Mouse (Mus musculus): ENCODE results near the gene Igfbp2. TPM values are rescaled to one million over a fixed set of nuclear protein-coding genes. Genes with fewer than 3 reads are reported as not detected.

Gene Igfbp2
- polyA plus RNA-seq, 1 experiment from 2014 or later = 708 TPM

- no peaks in the 10 kb centered on the region for H3K9me3 ChIP-seq (ENCODE audit: control insufficient read depth, low read length)
- no peak overlapping the region for H3K4me2 ChIP-seq (ENCODE audit: low read depth, low read length, severe bottlenecking)
- ATAC-seq (replicated peaks; ENCODE audit: low FRiP score) (no peak), DNase-seq (ENCODE audit: low spot score) (peak; percentile 49)
- H3K36me3 ChIP-seq (ENCODE audit: control insufficient read depth, insufficient read depth, low read length) = no peaks in the 10 kb centered on the region
- H3K4me1 ChIP-seq (replicated peaks; ENCODE audit: control insufficient read depth, insufficient read depth, low read length) = no peaks in the 10 kb centered on the region; the same call in 1 of the 2 replicates
- WGBS = 78% methylated on average over 10 of the region's 10 CpGs
- no peak overlapping the region for H3K27ac ChIP-seq (ENCODE audit: low read depth, low read length)
- H3K4me3 ChIP-seq (ENCODE audit: low read depth, low read length) = no peak overlapping the region
- no peaks in the 10 kb centered on the region for H3K27me3 ChIP-seq (ENCODE audit: control insufficient read depth, insufficient read depth, low read length)
- no peak overlapping the region for H3K9ac ChIP-seq (ENCODE audit: low read length)
Observed at GRCm38 (mm10) chr1:72868429-72869215, 44.3 kb downstream of the Igfbp2 start.

GRCm38 (mm10) chr1:72869275-72869674 is 45.0 kb downstream of the Igfbp2 start:
- H3K27ac ChIP-seq (ENCODE audit: low read depth, low read length) = no peak overlapping the region
- no peaks in the 10 kb centered on the region for H3K27me3 ChIP-seq (ENCODE audit: control insufficient read depth, insufficient read depth, low read length)
- ATAC-seq (replicated peaks; ENCODE audit: low FRiP score) = no peak
- no peaks in the 10 kb centered on the region for H3K9me3 ChIP-seq (ENCODE audit: control insufficient read depth, low read length)
- peak; percentile 37 for DNase-seq (ENCODE audit: low spot score)
- no peak overlapping the region for H3K4me2 ChIP-seq (ENCODE audit: low read depth, low read length, severe bottlenecking)
- H3K9ac ChIP-seq (ENCODE audit: low read length) = no peak overlapping the region
- no peaks in the 10 kb centered on the region for H3K36me3 ChIP-seq (ENCODE audit: control insufficient read depth, insufficient read depth, low read length)
- H3K4me3 ChIP-seq (ENCODE audit: low read depth, low read length) = no peak overlapping the region
- no peaks in the 10 kb centered on the region; the same call in 1 of the 2 replicates for H3K4me1 ChIP-seq (replicated peaks; ENCODE audit: control insufficient read depth, insufficient read depth, low read length)

GRCm38 (mm10) chr1:72869681-72870614 is 45.6 kb downstream of the Igfbp2 start:
- WGBS = 4% methylated on average over 22 of the region's 22 CpGs
- no peaks in the 10 kb centered on the region for H3K9me3 ChIP-seq (ENCODE audit: control insufficient read depth, low read length)
- peak overlapping the region; percentile 75 for H3K4me2 ChIP-seq (ENCODE audit: low read depth, low read length, severe bottlenecking)
- H3K36me3 ChIP-seq (ENCODE audit: control insufficient read depth, insufficient read depth, low read length) = no peaks in the 10 kb centered on the region
- peak overlapping the region; percentile 64 for H3K4me3 ChIP-seq (ENCODE audit: low read depth, low read length)
- DNase-seq (ENCODE audit: low spot score) = peak; percentile 85
- H3K27ac ChIP-seq (ENCODE audit: low read depth, low read length) = peak overlapping the region; percentile 50
- H3K9ac ChIP-seq (ENCODE audit: low read length) = peak overlapping the region; percentile 33
- peak; percentile 14; the same call in 1 of the 2 replicates for ATAC-seq (replicated peaks; ENCODE audit: low FRiP score)
- H3K27me3 ChIP-seq (ENCODE audit: control insufficient read depth, insufficient read depth, low read length) = no peaks in the 10 kb centered on the region
- peaks cover 6% of the 10 kb centered on the region; the same call in 1 of the 2 replicates for H3K4me1 ChIP-seq (replicated peaks; ENCODE audit: control insufficient read depth, insufficient read depth, low read length)

GRCm38 (mm10) chr1:72870615-72871336 is 46.5 kb downstream of the Igfbp2 start:
- DNase-seq (ENCODE audit: low spot score) = peak; percentile 84
- H3K4me2 ChIP-seq (ENCODE audit: low read depth, low read length, severe bottlenecking) = peak overlapping the region; percentile 75
- H3K9ac ChIP-seq (ENCODE audit: low read length) = peak overlapping the region; percentile 33
- WGBS = under 1% methylated on average over 20 of the region's 20 CpGs
- H3K4me3 ChIP-seq (ENCODE audit: low read depth, low read length) = peak overlapping the region; percentile 64
- peaks cover 6% of the 10 kb centered on the region; the same call in 1 of the 2 replicates for H3K4me1 ChIP-seq (replicated peaks; ENCODE audit: control insufficient read depth, insufficient read depth, low read length)
- ATAC-seq (replicated peaks; ENCODE audit: low FRiP score) = peak; percentile 45
- H3K36me3 ChIP-seq (ENCODE audit: control insufficient read depth, insufficient read depth, low read length) = no peaks in the 10 kb centered on the region
- H3K27me3 ChIP-seq (ENCODE audit: control insufficient read depth, insufficient read depth, low read length) = peaks cover 3% of the 10 kb centered on the region; the same call in 1 of the 2 replicates
- H3K27ac ChIP-seq (ENCODE audit: low read depth, low read length) = peak overlapping the region; percentile 50
- no peaks in the 10 kb centered on the region for H3K9me3 ChIP-seq (ENCODE audit: control insufficient read depth, low read length)

- H3K27me3 ChIP-seq (ENCODE audit: control insufficient read depth, insufficient read depth, low read length) = peaks cover 3% of the 10 kb centered on the region; the same call in 1 of the 2 replicates
- DNase-seq (ENCODE audit: low spot score) (no peak), ATAC-seq (replicated peaks; ENCODE audit: low FRiP score) (no peak)
- WGBS = 0% methylated on average over 6 of the region's 6 CpGs
- H3K4me3 ChIP-seq (ENCODE audit: low read depth, low read length) = peak overlapping the region; percentile 64
- peaks cover 6% of the 10 kb centered on the region; the same call in 1 of the 2 replicates for H3K4me1 ChIP-seq (replicated peaks; ENCODE audit: control insufficient read depth, insufficient read depth, low read length)
- peak overlapping the region; percentile 75 for H3K4me2 ChIP-seq (ENCODE audit: low read depth, low read length, severe bottlenecking)
- H3K9me3 ChIP-seq (ENCODE audit: control insufficient read depth, low read length) = no peaks in the 10 kb centered on the region
- peak overlapping the region; percentile 67 for H3K27ac ChIP-seq (ENCODE audit: low read depth, low read length)
- H3K36me3 ChIP-seq (ENCODE audit: control insufficient read depth, insufficient read depth, low read length) = no peaks in the 10 kb centered on the region
- H3K9ac ChIP-seq (ENCODE audit: low read length) = peak overlapping the region; percentile 63
Observed at GRCm38 (mm10) chr1:72871337-72871696, 47.0 kb downstream of the Igfbp2 start.

GRCm38 (mm10) chr1:72871697-72872411 is 47.6 kb downstream of the Igfbp2 start:
- peaks cover 6% of the 10 kb centered on the region; the same call in 1 of the 2 replicates for H3K4me1 ChIP-seq (replicated peaks; ENCODE audit: control insufficient read depth, insufficient read depth, low read length)
- H3K4me3 ChIP-seq (ENCODE audit: low read depth, low read length) = peak overlapping the region; percentile 64
- H3K36me3 ChIP-seq (ENCODE audit: control insufficient read depth, insufficient read depth, low read length) = no peaks in the 10 kb centered on the region
- H3K27ac ChIP-seq (ENCODE audit: low read depth, low read length) = peak overlapping the region; percentile 67
- peak overlapping the region; percentile 63 for H3K9ac ChIP-seq (ENCODE audit: low read length)
- peaks cover 3% of the 10 kb centered on the region; the same call in 1 of the 2 replicates for H3K27me3 ChIP-seq (ENCODE audit: control insufficient read depth, insufficient read depth, low read length)
- under 1% methylated on average over 34 of the region's 34 CpGs for WGBS
- peak overlapping the region; percentile 75 for H3K4me2 ChIP-seq (ENCODE audit: low read depth, low read length, severe bottlenecking)
- no peaks in the 10 kb centered on the region for H3K9me3 ChIP-seq (ENCODE audit: control insufficient read depth, low read length)
- peak; percentile 8; the same call in 1 of the 2 replicates for ATAC-seq (replicated peaks; ENCODE audit: low FRiP score)
- peak; percentile 69 for DNase-seq (ENCODE audit: low spot score)

- 2% methylated on average over 8 of the region's 8 CpGs for WGBS
- peak overlapping the region; percentile 75; the same call in 1 of the 2 replicates for H3K9ac ChIP-seq (ENCODE audit: low read length)
- H3K36me3 ChIP-seq (ENCODE audit: control insufficient read depth, insufficient read depth, low read length) = no peaks in the 10 kb centered on the region
- H3K4me2 ChIP-seq (ENCODE audit: low read depth, low read length, severe bottlenecking) = peak overlapping the region; percentile 75
- H3K4me1 ChIP-seq (replicated peaks; ENCODE audit: control insufficient read depth, insufficient read depth, low read length) = peaks cover 6% of the 10 kb centered on the region; the same call in 1 of the 2 replicates
- peak overlapping the region; percentile 64 for H3K4me3 ChIP-seq (ENCODE audit: low read depth, low read length)
- H3K27me3 ChIP-seq (ENCODE audit: control insufficient read depth, insufficient read depth, low read length) = peaks cover 3% of the 10 kb centered on the region; the same call in 1 of the 2 replicates
- H3K27ac ChIP-seq (ENCODE audit: low read depth, low read length) = peak overlapping the region; percentile 80; the same call in 1 of the 2 replicates
- ATAC-seq (replicated peaks; ENCODE audit: low FRiP score) (peak; percentile 79), DNase-seq (ENCODE audit: low spot score) (peak; percentile 95)
- no peaks in the 10 kb centered on the region for H3K9me3 ChIP-seq (ENCODE audit: control insufficient read depth, low read length)
Observed at GRCm38 (mm10) chr1:72872521-72872920, 48.2 kb downstream of the Igfbp2 start.
